Mouse (Mus musculus) heart, embryonic 14.5 days (tissue): Measurements from ENCODE around the gene Zdhhc9. TPM values are rescaled to one million over a fixed set of nuclear protein-coding genes. Genes with fewer than 3 reads are reported as not detected.
A peak's percentile ranks its signal among the peaks of the same experiment; 100 is the strongest.
"Not testable (repeated sequence)": the region's sequence is repeated elsewhere in the genome, so short reads cannot be mapped to it uniquely, and the experiment has no call there.

Experiments used
- ATAC-seq: fragments of 200-750 bp; cut with Nextera tagmentation; 2 replicates; pipeline ENCODE4 v1.8.0; 2017; ENCODE audit warnings: low read depth, moderate TSS enrichment; ENCODE audit not compliant: insufficient number of reproducible peaks, insufficient read depth, low FRiP score
- H3K27ac ChIP-seq, 2 experiments: fragments of 200-500 bp in 1 of 2; fragments of 300-500 bp in 1 of 2; sonication (generic) in 1 of 2; replicated peaks in 1 of 2; 2 replicates each; pipeline ENCODE4 v1.5.1; 2012 to 2014; ENCODE audit warnings: low read depth in 2 of 2, low read length in 2 of 2, control low read depth in 1 of 2, mild to moderate bottlenecking in 1 of 2, mixed read lengths in 1 of 2; ENCODE audit not compliant: control insufficient read depth in 1 of 2, insufficient read depth in 1 of 2
- H3K27me3 ChIP-seq: fragments of 300-500 bp; sonication (generic); 2 replicates; pipeline ENCODE4 v1.6.1; 2014; ENCODE audit warnings: mild to moderate bottlenecking, low read length, control low read depth; ENCODE audit not compliant: control insufficient read depth, insufficient read depth
- H3K36me3 ChIP-seq: fragments of 300-500 bp; sonication (generic); 2 replicates; pipeline ENCODE4 v1.6.1; 2014; ENCODE audit warnings: mild to moderate bottlenecking, control low read depth, low read length, mixed read lengths; ENCODE audit not compliant: control insufficient read depth, insufficient read depth
- H3K4me1 ChIP-seq, 2 experiments: fragments of 200-500 bp in 1 of 2; fragments of 300-500 bp in 1 of 2; sonication (generic) in 1 of 2; 2 replicates each; pipeline ENCODE4 v1.6.1; 2012 to 2014; ENCODE audit warnings: low read length in 2 of 2, control low read depth in 1 of 2, mixed read lengths in 1 of 2; ENCODE audit not compliant: control insufficient read depth in 2 of 2, insufficient read depth in 2 of 2
- H3K4me2 ChIP-seq: fragments of 300-500 bp; sonication (generic); 2 replicates; pipeline ENCODE4 v1.6.1; 2014; ENCODE audit warnings: mild to moderate bottlenecking, low read length
- H3K4me3 ChIP-seq, 2 experiments: fragments of 200-500 bp in 1 of 2; fragments of 300-500 bp in 1 of 2; sonication (generic) in 1 of 2; 2 replicates each; pipeline ENCODE4 v1.5.1; 2012 to 2014; ENCODE audit warnings: low read length in 2 of 2, mild to moderate bottlenecking in 2 of 2, control low read depth in 1 of 2, low read depth in 1 of 2, moderate library complexity in 1 of 2; ENCODE audit not compliant: control insufficient read depth in 1 of 2, insufficient read depth in 1 of 2
- H3K9ac ChIP-seq: fragments of 300-500 bp; sonication (generic); 2 replicates; pipeline ENCODE4 v1.6.1; 2014; ENCODE audit warnings: mild to moderate bottlenecking, low read length
- H3K9me3 ChIP-seq: fragments of 300-500 bp; sonication (generic); 2 replicates; pipeline ENCODE4 v1.6.1; 2016; ENCODE audit warnings: low read length, control low read depth; ENCODE audit not compliant: control insufficient read depth
- WGBS: fragments of 180-500 bp; shearing (Covaris S2); extraction: QIAGEN DNeasy Blood & Tissue Kit; methylation state at CpG from one replicate; pipeline ENCODE4 v1.1.7; 2014; 5-methylcytosine and 5-hydroxymethylcytosine counted together
- polyA plus RNA-seq: library from polyadenylated mRNA; unstranded; fragments of >200 nt; fragmentation: Nextera tagmentation; extraction: Ambion mirVana; gene quantifications from 2 replicates; pipeline ENCODE4 v1.2.1, GENCODE M21; 2014

Zdhhc9 gene
- polyA plus RNA-seq, 1 experiment from 2014 or later = 3.9 TPM

DNA sequence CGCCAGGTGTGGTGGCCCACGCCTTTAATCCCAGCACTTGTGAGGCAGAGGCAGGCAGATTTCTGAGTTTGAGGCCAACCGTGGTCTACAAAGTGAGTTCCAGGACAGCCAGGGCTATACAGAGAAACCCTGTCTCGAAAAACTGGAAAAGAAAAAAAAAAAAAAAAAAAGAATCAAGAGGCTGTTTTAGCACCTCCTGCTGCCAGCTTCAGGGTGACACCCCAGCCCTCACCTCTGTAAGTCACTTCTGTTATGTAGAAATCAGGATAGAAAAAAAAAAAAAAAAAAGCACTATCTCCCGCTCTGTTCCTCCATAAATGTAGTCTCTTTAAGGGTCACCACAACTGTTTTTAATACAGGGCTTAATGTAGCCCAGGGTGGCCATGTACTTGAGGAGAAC is 10.8 kb upstream of the Zdhhc9 start:
- H3K36me3 ChIP-seq = no peaks in the 10 kb centered on the region
- H3K4me3 ChIP-seq = no peak overlapping the region
- WGBS = 73% methylated on average over 5 of the region's 5 CpGs
- H3K27ac ChIP-seq = no peak overlapping the region
- H3K27me3 ChIP-seq = no peaks in the 10 kb centered on the region
- ATAC-seq = no peak
- no peak overlapping the region for H3K4me2 ChIP-seq
- H3K9me3 ChIP-seq = no peaks in the 10 kb centered on the region
- no peaks in the 10 kb centered on the region for H3K4me1 ChIP-seq
- H3K9ac ChIP-seq = no peak overlapping the region

- H3K4me2 ChIP-seq, H3K9ac ChIP-seq, ATAC-seq, H3K27ac ChIP-seq, H3K4me1 ChIP-seq, H3K9me3 ChIP-seq, H3K27me3 ChIP-seq, H3K36me3 ChIP-seq, H3K4me3 ChIP-seq: not testable (repeated sequence)
- 81% methylated on average over 2 of the region's 4 CpGs for WGBS
These were observed 1.1 kb upstream of the Zdhhc9 start for GRCm38 (mm10) chrX:48209746-48210145.

DNA sequence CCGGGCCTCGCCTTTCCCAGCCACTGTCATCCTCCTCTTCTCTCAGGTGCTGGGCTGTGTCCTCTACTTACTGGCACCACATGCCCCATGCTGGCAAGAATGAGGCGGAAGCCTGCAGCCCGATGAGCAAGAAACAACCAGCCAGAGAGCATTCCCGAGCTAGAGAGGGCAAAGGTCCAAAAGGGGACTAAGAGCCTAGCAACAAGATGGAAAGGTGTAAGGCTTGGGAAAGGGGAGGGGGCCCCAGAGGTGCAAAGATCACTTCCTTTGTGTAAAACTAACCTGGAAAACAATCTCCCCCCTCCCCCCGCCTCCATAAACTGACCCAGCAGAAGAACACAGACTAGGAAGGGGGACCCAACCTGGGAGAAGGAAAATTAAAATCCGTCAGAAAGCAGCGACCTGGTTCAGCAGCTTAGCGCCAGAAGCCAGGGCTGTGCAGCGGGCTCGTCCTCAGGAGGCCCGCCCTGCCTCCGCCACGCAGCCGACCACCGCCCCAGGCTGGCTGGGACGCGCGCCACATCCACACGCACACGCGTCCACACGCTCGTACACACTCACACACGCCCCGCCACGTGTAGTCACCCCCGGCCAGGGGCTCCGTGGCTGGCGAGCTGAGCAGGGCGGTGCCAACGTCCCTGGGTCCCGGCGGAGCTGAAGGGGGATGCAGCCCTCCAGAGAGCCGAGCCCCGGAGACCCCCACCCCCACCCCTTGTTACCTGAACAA is 754 bp downstream of the Zdhhc9 start:
- H3K4me3 ChIP-seq = peak overlapping the region; percentile 71 to 86
- peak overlapping the region; percentile 64 for H3K4me2 ChIP-seq
- ATAC-seq = peak; percentile 67
- H3K4me1 ChIP-seq = no peaks in the 10 kb centered on the region
- peak overlapping the region; percentile 75 for H3K9ac ChIP-seq
- no peaks in the 10 kb centered on the region for H3K27me3 ChIP-seq
- H3K9me3 ChIP-seq = no peaks in the 10 kb centered on the region
- peak overlapping the region in 1 of 2 experiments; percentile 41; a peak in 1 of 4 replicates for H3K27ac ChIP-seq
- WGBS = 17% methylated on average over 36 of the region's 36 CpGs
- H3K36me3 ChIP-seq = no peaks in the 10 kb centered on the region

- Histone ChIP-seq H3K9me3 (no peaks in the 10 kb centered on the region), H3K4me3 (no peak overlapping the region), H3K36me3 (peaks cover 4% of the 10 kb centered on the region; the same call in 1 of the 2 replicates), H3K27ac (no peak overlapping the region), H3K4me1 (peaks cover 1 to 2% of the 10 kb centered on the region in 2 experiments; a peak in 1 of 4 replicates), H3K27me3 (no peaks in the 10 kb centered on the region), H3K4me2 (no peak overlapping the region), H3K9ac (no peak overlapping the region)
- 69% methylated on average over 6 of the region's 6 CpGs for WGBS
- ATAC-seq = no peak
These were observed 4.2 kb downstream of the Zdhhc9 start for GRCm38 (mm10) chrX:48204469-48204868.

DNA sequence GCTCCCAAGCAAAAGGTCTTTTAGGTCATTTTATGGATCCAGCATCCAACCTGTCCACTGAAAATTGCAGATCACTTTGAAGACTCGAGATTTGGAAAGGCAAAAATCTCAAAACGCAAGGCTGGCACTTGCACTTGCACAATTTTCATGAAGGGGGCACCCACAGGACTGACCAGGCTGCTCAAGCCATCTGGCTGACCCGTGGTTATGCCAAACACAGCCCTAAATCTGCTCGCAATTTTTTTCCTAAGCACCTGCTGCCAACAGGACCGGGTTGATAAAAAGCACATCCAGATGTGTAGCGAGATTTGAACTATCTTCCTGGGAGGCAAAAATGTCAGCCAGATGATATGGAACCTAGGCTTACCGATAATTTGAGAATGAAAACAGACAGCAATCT is 4.9 kb downstream of the Zdhhc9 start:
- no peak overlapping the region for H3K27ac ChIP-seq
- no peaks in the 10 kb centered on the region for H3K9me3 ChIP-seq
- ATAC-seq = no peak
- H3K36me3 ChIP-seq = peaks cover 4% of the 10 kb centered on the region; the same call in 1 of the 2 replicates
- H3K4me2 ChIP-seq = no peak overlapping the region
- WGBS = 75% methylated on average over 7 of the region's 7 CpGs
- no peak overlapping the region for H3K4me3 ChIP-seq
- no peaks in the 10 kb centered on the region for H3K27me3 ChIP-seq
- no peak overlapping the region for H3K9ac ChIP-seq
- H3K4me1 ChIP-seq = peaks cover 2 to 7% of the 10 kb centered on the region in 2 experiments; a peak in 3 of 4 replicates

GRCm38 (mm10) chrX:48202995-48203394 is 5.7 kb downstream of the Zdhhc9 start:
- H3K27ac ChIP-seq = no peak overlapping the region
- ATAC-seq = no peak
- H3K9me3 ChIP-seq = no peaks in the 10 kb centered on the region

DNA sequence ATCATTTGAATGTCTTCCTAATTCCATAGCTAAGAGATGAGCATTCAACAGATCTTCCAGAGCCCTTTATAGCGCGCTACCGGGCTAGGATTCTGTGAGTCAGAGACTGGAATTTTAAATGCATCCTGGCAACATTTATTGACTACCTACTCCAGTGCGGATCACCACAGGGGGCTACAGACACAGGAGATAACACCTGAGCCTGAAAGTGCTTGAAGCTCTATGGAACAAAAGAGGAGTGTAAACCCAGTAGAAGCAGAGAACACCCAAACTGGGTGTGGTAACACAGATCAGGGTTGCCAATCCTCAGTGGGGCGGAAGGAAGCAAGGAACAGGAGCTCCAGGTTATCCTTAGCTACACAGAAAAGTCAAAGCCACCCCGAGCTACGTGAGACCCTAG is 6.2 kb downstream of the Zdhhc9 start:
- H3K27me3 ChIP-seq = no peaks in the 10 kb centered on the region
- no peaks in the 10 kb centered on the region for H3K9me3 ChIP-seq
- 80% methylated on average over 7 of the region's 7 CpGs for WGBS
- no peak overlapping the region for H3K27ac ChIP-seq
- no peak for ATAC-seq
- no peak overlapping the region for H3K4me3 ChIP-seq
- peaks cover 2 to 7% of the 10 kb centered on the region in 2 experiments; a peak in 3 of 4 replicates for H3K4me1 ChIP-seq
- peaks cover 4% of the 10 kb centered on the region; the same call in 1 of the 2 replicates for H3K36me3 ChIP-seq
- no peak overlapping the region for H3K4me2 ChIP-seq
- no peak overlapping the region for H3K9ac ChIP-seq

More at GRCm38 (mm10) chrX:48202995-48203394, 5.7 kb downstream of the Zdhhc9 start:
- Histone ChIP-seq H3K9ac (no peak overlapping the region), H3K4me3 (no peak overlapping the region), H3K27me3 (no peaks in the 10 kb centered on the region), H3K4me1 (peaks cover 2 to 7% of the 10 kb centered on the region in 2 experiments; a peak in 3 of 4 replicates), H3K36me3 (peaks cover 4% of the 10 kb centered on the region; the same call in 1 of the 2 replicates), H3K4me2 (no peak overlapping the region)
- 79% methylated on average over 4 of the region's 4 CpGs for WGBS
